Mouse (Mus musculus) spleen, adult 2 months (tissue): ENCODE measurements around the gene BC052040. TPM values are rescaled to one million over a fixed set of nuclear protein-coding genes. Genes with fewer than 3 reads are reported as not detected.

Experiments used
- DNase-seq, 2 experiments: peaks; one replicate each; pipeline versions ENCODE4 v3.0.0 to v3.0.0-alpha.2; 2012 to 2021; ENCODE audit warnings: low spot score in 2 of 2, low read depth in 1 of 2
- H3K27ac ChIP-seq: fragments of 200-500 bp; 2 replicates; pipeline ENCODE4 v1.5.1; 2012; ENCODE audit warnings: low read length, inconsistent platforms; ENCODE audit not compliant: insufficient read depth
- H3K27me3 ChIP-seq: fragments of 200-500 bp; 2 replicates; pipeline ENCODE4 v1.6.1; 2012; ENCODE audit warnings: mild to moderate bottlenecking, moderate library complexity, low read length, inconsistent platforms; ENCODE audit not compliant: control insufficient read depth, insufficient read depth
- H3K36me3 ChIP-seq: fragments of 200-500 bp; 2 replicates; pipeline ENCODE4 v1.6.1; 2012; ENCODE audit warnings: mild to moderate bottlenecking, low read length, inconsistent platforms; ENCODE audit not compliant: control insufficient read depth, insufficient read depth
- H3K4me1 ChIP-seq: fragments of 200-500 bp; 2 replicates; pipeline ENCODE4 v1.6.1; 2011; ENCODE audit warnings: inconsistent platforms; ENCODE audit not compliant: control insufficient read depth, insufficient read depth, insufficient read length
- H3K4me3 ChIP-seq: fragments of 200-500 bp; 2 replicates; pipeline ENCODE4 v1.5.1; 2011; ENCODE audit warnings: mild to moderate bottlenecking, inconsistent platforms; ENCODE audit not compliant: insufficient read depth, insufficient read length; ENCODE audit errors: extremely low read depth
- CTCF ChIP-seq: fragments of 200-500 bp; IDR thresholded peaks from 2 replicates; pipeline ENCODE4 v1.5.1; 2011; ENCODE audit warnings: mild to moderate bottlenecking, inconsistent platforms; ENCODE audit not compliant: insufficient read depth, insufficient read length, insufficient replicate concordance; ENCODE audit errors: extremely low read depth
- POLR2A ChIP-seq: fragments of 200-500 bp; IDR thresholded peaks from 2 replicates; pipeline ENCODE4 v1.6.1; 2011; ENCODE audit warnings: low read depth, low read length, inconsistent platforms
- WGBS: fragments of 180-500 bp; shearing (Covaris S2); methylation state at CpG from one replicate; pipeline ENCODE4 v1.1.7; 2018; 5-methylcytosine and 5-hydroxymethylcytosine counted together
- polyA plus RNA-seq: library from polyadenylated mRNA; depleted of rRNA; stranded (reverse); fragments of >200 nt; gene quantifications from 2 replicates; pipeline ENCODE4 v1.2.3, GENCODE M21; 2012

The BC052040 gene
- polyA plus RNA-seq, 1 experiment: 1.6 TPM

DNA sequence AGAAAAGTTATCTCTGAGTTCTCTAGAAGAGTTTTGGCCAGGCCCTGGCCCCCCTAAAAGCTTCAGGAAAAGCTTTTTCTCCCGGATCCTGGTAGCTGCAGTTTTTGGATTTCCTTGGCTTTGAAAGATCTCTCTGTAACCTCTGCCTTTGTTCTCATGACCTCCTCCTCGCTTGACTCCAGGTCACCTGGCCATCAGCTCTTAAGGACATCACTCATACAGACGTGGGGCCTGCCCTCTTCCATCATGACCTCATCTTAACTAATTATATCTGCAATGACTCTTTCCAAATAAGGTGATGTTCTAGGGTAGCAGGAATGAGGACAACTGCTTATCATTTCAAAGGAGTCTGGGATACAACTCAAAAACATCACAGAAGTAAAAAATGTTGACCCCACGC lies 226.9 kb downstream of the BC052040 start:
- H3K4me1 ChIP-seq: no peaks in the 10 kb centered on the region
- no peak for TF ChIP-seq CTCF
- TF ChIP-seq POLR2A: no peak
- no peak overlapping the region for H3K4me3 ChIP-seq
- no peak for DNase-seq
- H3K36me3 ChIP-seq: no peaks in the 10 kb centered on the region
- 81% methylated on average over 4 of the region's 4 CpGs for WGBS
- H3K27me3 ChIP-seq: no peaks in the 10 kb centered on the region
- no peak overlapping the region for H3K27ac ChIP-seq

DNA sequence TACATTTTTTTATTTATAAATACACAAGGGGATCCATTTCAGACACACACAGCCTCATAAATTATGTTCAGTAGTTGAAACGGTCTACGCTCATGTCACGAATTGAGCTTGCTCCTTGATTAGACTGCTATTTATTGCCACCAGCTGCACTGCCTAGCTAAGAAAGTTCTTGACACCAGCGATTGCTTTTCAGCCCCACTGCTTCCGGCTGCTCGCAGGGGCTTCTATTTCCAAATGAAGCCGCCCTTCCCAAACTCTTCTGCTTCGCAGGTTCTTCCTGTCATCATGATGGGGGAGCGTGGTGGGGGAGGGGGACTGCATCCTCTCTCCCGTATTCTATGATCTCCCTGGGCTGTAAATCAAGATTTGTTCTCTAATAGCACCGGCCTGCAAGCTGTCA lies 231.8 kb downstream of the BC052040 start:
- no peak overlapping the region for H3K4me3 ChIP-seq
- WGBS: 34% methylated on average over 11 of the region's 11 CpGs
- H3K27ac ChIP-seq: no peak overlapping the region
- no peak for DNase-seq
- no peaks in the 10 kb centered on the region for H3K36me3 ChIP-seq
- no peaks in the 10 kb centered on the region for H3K27me3 ChIP-seq
- no peaks in the 10 kb centered on the region for H3K4me1 ChIP-seq
- TF ChIP-seq CTCF (no peak), POLR2A (no peak)

DNA sequence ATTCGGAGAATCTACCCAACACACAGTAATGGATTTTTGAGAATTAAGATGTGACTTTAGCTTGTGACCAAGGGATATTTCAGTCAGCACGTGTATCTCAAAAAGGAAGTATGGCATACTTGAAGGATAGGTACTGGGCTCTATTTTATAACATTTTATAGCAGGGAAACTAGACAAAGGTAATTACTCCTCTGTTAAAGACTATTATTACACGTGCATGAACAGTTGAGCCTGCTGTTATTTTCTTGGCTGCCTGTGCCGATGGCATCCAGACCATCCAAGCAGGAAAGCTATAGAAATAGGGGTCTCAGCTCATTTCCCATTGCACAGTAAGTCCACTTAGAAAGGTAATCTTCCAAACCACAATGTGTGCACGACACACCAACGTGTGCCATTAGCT lies 232.2 kb downstream of the BC052040 start:
- Histone ChIP-seq H3K27ac (no peak overlapping the region), H3K27me3 (no peaks in the 10 kb centered on the region), H3K4me1 (no peaks in the 10 kb centered on the region), H3K36me3 (no peaks in the 10 kb centered on the region), H3K4me3 (no peak overlapping the region)
- 70% methylated on average over 6 of the region's 6 CpGs for WGBS
- TF ChIP-seq CTCF: no peak
- TF ChIP-seq POLR2A: no peak
- no peak for DNase-seq

DNA sequence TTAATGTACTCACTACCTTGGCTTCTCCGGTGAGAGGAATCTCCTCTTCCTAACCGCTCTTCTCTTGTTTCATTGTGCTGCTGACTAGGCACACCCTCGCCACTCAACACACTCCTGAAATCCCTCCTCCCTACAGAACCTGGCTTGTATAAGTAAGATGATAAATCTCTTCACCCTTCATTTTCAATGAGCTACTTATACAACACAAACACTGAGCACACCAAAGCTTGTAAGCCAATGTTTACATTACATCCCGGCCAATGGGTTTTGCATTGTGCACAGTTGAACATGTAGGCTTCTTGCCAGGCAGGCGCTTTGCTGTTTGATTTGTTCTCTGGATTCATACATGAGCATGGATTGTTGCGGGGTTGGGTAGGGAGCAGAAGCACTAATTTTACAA lies 236.4 kb downstream of the BC052040 start:
- H3K4me1 ChIP-seq: no peaks in the 10 kb centered on the region
- DNase-seq: no peak
- no peak for TF ChIP-seq POLR2A
- TF ChIP-seq CTCF: no peak
- H3K4me3 ChIP-seq: no peak overlapping the region
- H3K27me3 ChIP-seq: no peaks in the 10 kb centered on the region
- 89% methylated on average over 6 of the region's 6 CpGs for WGBS
- H3K27ac ChIP-seq: no peak overlapping the region
- H3K36me3 ChIP-seq: no peaks in the 10 kb centered on the region

DNA sequence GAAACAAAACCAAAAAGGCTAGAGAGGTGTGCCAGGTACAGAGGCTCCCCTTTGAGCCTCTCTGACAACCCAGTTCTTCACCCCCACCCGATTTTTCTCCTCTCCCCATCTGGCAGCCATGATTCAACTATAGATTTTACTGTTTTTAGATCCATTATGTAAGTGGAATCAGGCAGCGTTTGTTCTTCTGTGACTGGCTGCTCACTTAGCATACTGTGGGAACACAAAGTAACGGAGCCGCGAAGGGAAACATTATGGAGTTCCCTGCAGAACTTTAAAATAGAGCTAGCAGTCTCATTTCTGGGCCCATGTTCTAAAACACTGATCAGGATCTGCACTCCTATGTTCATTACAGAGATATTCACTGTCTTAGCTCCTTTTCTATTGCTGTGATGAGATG lies 240.8 kb downstream of the BC052040 start:
- no peaks in the 10 kb centered on the region for H3K4me1 ChIP-seq
- H3K4me3 ChIP-seq: no peak overlapping the region
- 91% methylated on average over 5 of the region's 5 CpGs for WGBS
- DNase-seq: no peak
- H3K27me3 ChIP-seq: no peaks in the 10 kb centered on the region
- H3K36me3 ChIP-seq: no peaks in the 10 kb centered on the region
- TF ChIP-seq CTCF (no peak), POLR2A (no peak)
- H3K27ac ChIP-seq: no peak overlapping the region
